Mouse (Mus musculus) midbrain, embryonic 10.5 days (tissue): ENCODE results near the gene Bsph2. TPM values are rescaled to one million over a fixed set of nuclear protein-coding genes. Genes with fewer than 3 reads are reported as not detected.

ENCODE experiments used
- DNase-seq: peaks from one replicate; pipeline ENCODE4 v3.0.0-alpha.2; 2017; ENCODE audit warnings: low spot score
- H3K27ac ChIP-seq: fragments of 300-500 bp; sonication (generic); replicated peaks from 2 replicates; pipeline ENCODE4 v1.5.1; 2016; ENCODE audit warnings: mild to moderate bottlenecking
- H3K27me3 ChIP-seq: fragments of 300-500 bp; sonication (generic); 2 replicates; pipeline ENCODE4 v1.6.1; 2016; ENCODE audit warnings: low read depth, mild to moderate bottlenecking; ENCODE audit not compliant: poor library complexity, severe bottlenecking
- H3K36me3 ChIP-seq: fragments of 300-500 bp; sonication (generic); 2 replicates; pipeline ENCODE4 v1.6.1; 2016; ENCODE audit warnings: mild to moderate bottlenecking, moderate library complexity
- H3K4me1 ChIP-seq: fragments of 300-500 bp; sonication (generic); 2 replicates; pipeline ENCODE4 v1.6.1; 2016
- H3K4me3 ChIP-seq: fragments of 300-500 bp; sonication (generic); 2 replicates; pipeline ENCODE4 v1.5.1; 2016; ENCODE audit warnings: mild to moderate bottlenecking, moderate library complexity
- H3K9me3 ChIP-seq: fragments of 300-500 bp; sonication (generic); replicated peaks from 2 replicates; pipeline ENCODE4 v1.6.1; 2016; ENCODE audit warnings: mild to moderate bottlenecking
- WGBS: fragments of 180-500 bp; shearing (Covaris S2); methylation state at CpG from one replicate; pipeline ENCODE4 v1.1.7; 2016; 5-methylcytosine and 5-hydroxymethylcytosine counted together
- polyA plus RNA-seq: library from polyadenylated mRNA; unstranded; fragments of >200 nt; fragmentation: Nextera tagmentation; extraction: Ambion mirVana; gene quantifications from 2 replicates; pipeline ENCODE4 v1.2.1, GENCODE M21; 2016

Gene Bsph2
- polyA plus RNA-seq: not detected in 2 replicates

GRCm38 (mm10) chr7:13570967-13571366 is at the start of gene Bsph2:
Gene Bsph2 (minus strand): TSS chr7:13571067.
- H3K9me3 ChIP-seq: peaks cover 50% of the 10 kb centered on the region
- no peak within 1 kb of the TSS for H3K4me3 ChIP-seq
- H3K36me3 ChIP-seq: no peaks in the 10 kb centered on the region
- H3K27ac ChIP-seq: no peak within 1 kb of the TSS
- DNase-seq: no peak
- no peaks in the 10 kb centered on the region for H3K4me1 ChIP-seq
- H3K27me3 ChIP-seq: no peaks in the 10 kb centered on the region

GRCm38 (mm10) chr7:13511539-13511938 is 59.3 kb downstream of the Bsph2 start:
- H3K27ac ChIP-seq: no peak overlapping the region
- 64% methylated on average over 1 of the region's 1 CpGs for WGBS
- DNase-seq: no peak
- no peaks in the 10 kb centered on the region for H3K4me1 ChIP-seq
- H3K4me3 ChIP-seq: no peak overlapping the region
- no peaks in the 10 kb centered on the region for H3K27me3 ChIP-seq
- no peaks in the 10 kb centered on the region for H3K36me3 ChIP-seq
- H3K9me3 ChIP-seq: peaks cover 36% of the 10 kb centered on the region

Other genes starting within 250 kb of the Bsph2 start
- 1.6 and 1.8 TPM in 2 replicates for gene Pla2g4c, start 246.4 kb downstream of the Bsph2 start, polyA plus RNA-seq
- gene Cabp5, start 172.9 kb downstream of the Bsph2 start, polyA plus RNA-seq: not detected in 2 replicates
- not detected in 2 replicates for gene Bsph1, start 120.2 kb downstream of the Bsph2 start, polyA plus RNA-seq
- gene Sult2a5, start 52.9 kb upstream of the Bsph2 start, polyA plus RNA-seq: not detected in 2 replicates
- not detected in 2 replicates for gene Sult2a2, start 162.4 kb upstream of the Bsph2 start, polyA plus RNA-seq